Comparison of ENCODE assay signal across 18 mouse cellular contexts in the genomic region with DNA sequence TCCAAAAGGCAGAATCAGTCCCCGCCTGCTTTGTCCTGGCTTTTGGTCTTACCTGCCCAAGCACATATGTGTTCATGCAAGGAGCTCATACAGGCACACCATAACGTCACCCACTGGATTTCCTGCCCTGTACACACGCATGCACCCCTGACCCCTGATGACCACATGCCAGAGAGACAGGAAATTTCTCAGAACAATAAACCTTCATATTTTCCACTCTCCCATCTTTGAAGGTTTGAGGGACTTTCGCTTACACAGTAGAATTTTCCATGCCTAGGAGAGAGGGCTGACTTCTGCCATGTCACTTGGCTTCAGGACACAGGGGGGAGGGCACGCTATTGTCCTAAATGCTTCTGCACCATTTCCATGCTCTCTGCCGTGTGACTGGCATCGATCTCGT. TPM values are rescaled to one million over a fixed set of nuclear protein-coding genes. Genes with fewer than 3 reads are reported as not detected.
DNase-seq lines count a peak whose midpoint lies in the region; ATAC-seq and TF ChIP-seq lines count a peak whose summit lies in the region.
"Had no signal": no experiment of that assay in that cellular context is flagged by ENCODE, and none has a peak within 500 bp of the region (broad histone marks: within the 10 kb centered on the region; RNA-seq: fewer than 3 reads in every experiment).

No protein-coding gene starts in this region.

- H3K9ac ChIP-seq in lung, embryonic 15.5 days: no peak overlapping the region
- H3K9ac ChIP-seq: limb, embryonic 12.5 days; liver, embryonic 12.5 days; midbrain, embryonic 15.5 days had no signal

- peaks cover 65% of the 10 kb centered on the region for H3K4me1 ChIP-seq in heart, embryonic 10.5 days
- no peaks in the 10 kb centered on the region for H3K4me1 ChIP-seq in kidney, adult 2 months (ENCODE audit: control insufficient read depth, insufficient read depth, low read length)
- peaks cover 66% of the 10 kb centered on the region for H3K4me1 ChIP-seq in lung, embryonic 15.5 days
- H3K4me1 ChIP-seq: limb, embryonic 12.5 days; midbrain, embryonic 15.5 days had no signal

- no peaks in the 10 kb centered on the region for H3K9me3 ChIP-seq in heart, embryonic 10.5 days
- H3K9me3 ChIP-seq in lung, embryonic 15.5 days: no peaks in the 10 kb centered on the region
- H3K9me3 ChIP-seq: liver, embryonic 12.5 days; midbrain, embryonic 15.5 days had no signal

- 0 out of 2 replicates have a peak overlapping the region, but pooled peaks have one; percentile 0 for H3K27ac ChIP-seq in heart, embryonic 10.5 days
- no peak overlapping the region for H3K27ac ChIP-seq in kidney, adult 2 months (ENCODE audit: insufficient read depth, low read depth, low read length)
- H3K27ac ChIP-seq in lung, embryonic 15.5 days: peak overlapping the region; percentile 67; the same call in 1 of the 2 replicates
- H3K27ac ChIP-seq: embryonic facial prominence, embryonic 10.5 days; limb, embryonic 12.5 days; liver, embryonic 12.5 days; midbrain, embryonic 15.5 days had no signal

- TF ChIP-seq POLR2A in kidney, adult 2 months (IDR thresholded peaks at IDR 0.05; ENCODE audit: low read depth, low read length): no peak

- 75% methylated on average over 8 of the region's 8 CpGs for WGBS in heart, embryonic 10.5 days
- 69% methylated on average over 8 of the region's 8 CpGs for WGBS in kidney, adult 2 months
- WGBS in lung, embryonic 15.5 days: 68% methylated on average over 8 of the region's 8 CpGs

- no peak for ATAC-seq in lung, embryonic 15.5 days (ENCODE audit: borderline replicate concordance, extremely low read depth, low FRiP score, low TSS enrichment)
- peak; percentile 23 for ATAC-seq in CD4-positive, CD25-positive, alpha-beta regulatory T cell, adult 4 months
- ATAC-seq: liver, embryonic 12.5 days; midbrain, embryonic 15.5 days had no signal

- H3K4me3 ChIP-seq in heart, embryonic 10.5 days: no peak overlapping the region
- no peak overlapping the region for H3K4me3 ChIP-seq in kidney, adult 2 months (ENCODE audit: insufficient read depth, low read depth, low read length)
- no peak overlapping the region for H3K4me3 ChIP-seq in lung, embryonic 15.5 days
- H3K4me3 ChIP-seq: embryonic facial prominence, embryonic 10.5 days; limb, embryonic 12.5 days; liver, embryonic 12.5 days; megakaryocyte, embryonic 14.5 days; midbrain, embryonic 15.5 days had no signal

- no peak for TF ChIP-seq CTCF in kidney, adult 2 months (conservative IDR thresholded peaks at IDR 0.05; ENCODE audit: insufficient read depth, insufficient read length, low read depth, low read length)

- peaks cover 2% of the 10 kb centered on the region; the same call in 1 of the 2 replicates for H3K36me3 ChIP-seq in heart, embryonic 10.5 days
- H3K36me3 ChIP-seq in kidney, adult 2 months (ENCODE audit: control insufficient read depth, insufficient read depth, low read length): no peaks in the 10 kb centered on the region
- H3K36me3 ChIP-seq in lung, embryonic 15.5 days: no peaks in the 10 kb centered on the region
- H3K36me3 ChIP-seq: limb, embryonic 12.5 days; liver, embryonic 12.5 days; midbrain, embryonic 15.5 days had no signal

- H3K27me3 ChIP-seq in heart, embryonic 10.5 days (ENCODE audit: insufficient read depth, poor library complexity, severe bottlenecking): peaks cover 10% of the 10 kb centered on the region
- no peaks in the 10 kb centered on the region for H3K27me3 ChIP-seq in kidney, adult 2 months (replicated peaks; ENCODE audit: control insufficient read depth, insufficient read depth, low read length)
- no peaks in the 10 kb centered on the region for H3K27me3 ChIP-seq in lung, embryonic 15.5 days
- H3K27me3 ChIP-seq: midbrain, embryonic 15.5 days had no signal

- no peak overlapping the region for H3K4me2 ChIP-seq in lung, embryonic 15.5 days
- H3K4me2 ChIP-seq: limb, embryonic 12.5 days; liver, embryonic 12.5 days; midbrain, embryonic 15.5 days had no signal

- no peak for DNase-seq in heart, embryonic 10.5 days (ENCODE audit: low spot score)
- no peak for DNase-seq in heart, adult 11 months
- peak; percentile 29 for DNase-seq in kidney, adult 2 months
- DNase-seq in kidney, adult 8-10 months: no peak
- no peak for DNase-seq in lung, postnatal 4 days
- DNase-seq in spleen, postnatal 10 days (ENCODE audit: low spot score in 2 of 2): no peak
- DNase-seq: adrenal gland, adult 8-10 months; cerebellum, adult 8-10 months; lung, adult 2 months; right cerebral cortex, postnatal 25 days; thymus, postnatal 14 days had no signal

RNA-seq across cellular contexts. Expression of a gene that starts 13.6 kb away (rescaled TPM):
- polyA plus RNA-seq in heart, embryonic 10.5 days (2016; fragmentation: Nextera tagmentation; extraction: Ambion mirVana): 1.3 and 2.3 TPM in 2 replicates
- 12.4 and 16.8 TPM in 2 replicates for polyA plus RNA-seq in kidney, adult 2 months (2012; rRNA removed)
- polyA plus RNA-seq in lung, embryonic 15.5 days (2015; fragmentation: Nextera tagmentation; extraction: Ambion mirVana): 4.3 and 4.8 TPM in 2 replicates
- polyA plus RNA-seq in CD4-positive, CD25-positive, alpha-beta regulatory T cell, adult 4 months (2017; shearing (Covaris generic)): 1 to 10 TPM; 3.3 to 3.8 TPM

RNA-seq across cellular contexts. Expression of a gene that starts 37.5 kb away (rescaled TPM):
- polyA plus RNA-seq in heart, embryonic 10.5 days (2016; fragmentation: Nextera tagmentation; extraction: Ambion mirVana): 9.6 and 11.6 TPM in 2 replicates
- 18.9 and 20.6 TPM in 2 replicates for polyA plus RNA-seq in kidney, adult 2 months (2012; rRNA removed)
- 12.9 and 14.6 TPM in 2 replicates for polyA plus RNA-seq in lung, embryonic 15.5 days (2015; fragmentation: Nextera tagmentation; extraction: Ambion mirVana)
- polyA plus RNA-seq in CD4-positive, CD25-positive, alpha-beta regulatory T cell, adult 4 months (2017; shearing (Covaris generic)): 10 to 100 TPM; 25.3 to 25.7 TPM
